Mouse (Mus musculus): Measurements from ENCODE around the gene Defa37.
"Not testable (repeated sequence)": the region's sequence is repeated elsewhere in the genome, so short reads cannot be mapped to it uniquely, and the experiment has no call there.

The Defa37 gene

GRCm38 (mm10) chr8:21565086-21565485 lies at the start of gene Defa37:
TSS of gene Defa37 (plus strand) at chr8:21565386.
- in situ Hi-C loops (cut with MboI, MseI): not testable (repeated sequence)

GRCm38 (mm10) chr8:21528732-21529131 lies 36.5 kb upstream of the Defa37 start, which contains the start of gene Defa32:
TSS of gene Defa32 (plus strand) at chr8:21529032.
- in situ Hi-C loops (cut with MboI, MseI): not testable (repeated sequence)

GRCm38 (mm10) chr8:21582706-21583105 lies 17.5 kb downstream of the Defa37 start, which contains the start of gene Defa28:
TSS of gene Defa28 (plus strand) at chr8:21583006.
- in situ Hi-C loops (cut with MboI, MseI): loop anchor here (10.0 kb wide), 1 partner anchor 498 kb away; the partner anchor contains the start of gene Defa25

- in situ Hi-C loops (cut with MboI, MseI): loop anchor here (5.0 kb wide), 1 partner anchor 142 kb away; no protein-coding TSS in a partner anchor
These were observed 29.2 kb downstream of the Defa37 start, which contains the start of gene Gm7861 for GRCm38 (mm10) chr8:21594408-21594807. TSS of gene Gm7861 (minus strand) at chr8:21594508.
